Mouse (Mus musculus) liver, embryonic 16.5 days (tissue): ENCODE results near the gene Rab30. TPM values are rescaled to one million over a fixed set of nuclear protein-coding genes. Genes with fewer than 3 reads are reported as not detected.

Source experiments
- ATAC-seq: fragments of 200-750 bp; cut with Nextera tagmentation; 2 replicates; pipeline ENCODE4 v1.8.0; 2017; ENCODE audit warnings: low read depth, mild to moderate bottlenecking, moderate number of reproducible peaks, moderate library complexity
- H3K27ac ChIP-seq: fragments of 300-500 bp; sonication (generic); 2 replicates; pipeline ENCODE4 v1.5.1; 2014; ENCODE audit warnings: mild to moderate bottlenecking, low read length
- H3K27me3 ChIP-seq: fragments of 300-500 bp; sonication (generic); 2 replicates; pipeline ENCODE4 v1.6.1; 2014; ENCODE audit warnings: low read depth, low read length, mixed read lengths; ENCODE audit not compliant: control insufficient read depth, insufficient read depth
- H3K36me3 ChIP-seq: fragments of 300-500 bp; sonication (generic); 2 replicates; pipeline ENCODE4 v1.6.1; 2014; ENCODE audit warnings: mild to moderate bottlenecking; ENCODE audit not compliant: control insufficient read depth, insufficient read depth
- H3K4me1 ChIP-seq: fragments of 300-500 bp; sonication (generic); 2 replicates; pipeline ENCODE4 v1.6.1; 2014; ENCODE audit warnings: low read depth, low read length, mixed read lengths; ENCODE audit not compliant: control insufficient read depth
- H3K4me2 ChIP-seq: fragments of 300-500 bp; sonication (generic); 2 replicates; pipeline ENCODE4 v1.6.1; 2014; ENCODE audit warnings: low read depth, low read length, mixed read lengths
- H3K4me3 ChIP-seq: fragments of 300-500 bp; sonication (generic); 2 replicates; pipeline ENCODE4 v1.5.1; 2014; ENCODE audit warnings: low read depth, mild to moderate bottlenecking, low read length
- H3K9ac ChIP-seq: fragments of 300-500 bp; sonication (generic); 2 replicates; pipeline ENCODE4 v1.6.1; 2014; ENCODE audit warnings: low read depth, low read length
- H3K9me3 ChIP-seq: fragments of 300-500 bp; sonication (generic); replicated peaks from 2 replicates; pipeline ENCODE4 v1.6.1; 2016; ENCODE audit warnings: low read length; ENCODE audit not compliant: control insufficient read depth
- WGBS: fragments of 180-500 bp; shearing (Covaris S2); extraction: QIAGEN DNeasy Blood & Tissue Kit; methylation state at CpG from one replicate; pipeline ENCODE4 v1.1.7; 2014; ENCODE audit not compliant: insufficient replicate concordance; 5-methylcytosine and 5-hydroxymethylcytosine counted together
- polyA plus RNA-seq: library from polyadenylated mRNA; unstranded; fragments of >200 nt; fragmentation: Nextera tagmentation; extraction: Ambion mirVana; gene quantifications from 2 replicates; pipeline ENCODE4 v1.2.1, GENCODE M21; 2015

Gene Rab30
- 5.3 and 5.6 TPM in 2 replicates for polyA plus RNA-seq

DNA sequence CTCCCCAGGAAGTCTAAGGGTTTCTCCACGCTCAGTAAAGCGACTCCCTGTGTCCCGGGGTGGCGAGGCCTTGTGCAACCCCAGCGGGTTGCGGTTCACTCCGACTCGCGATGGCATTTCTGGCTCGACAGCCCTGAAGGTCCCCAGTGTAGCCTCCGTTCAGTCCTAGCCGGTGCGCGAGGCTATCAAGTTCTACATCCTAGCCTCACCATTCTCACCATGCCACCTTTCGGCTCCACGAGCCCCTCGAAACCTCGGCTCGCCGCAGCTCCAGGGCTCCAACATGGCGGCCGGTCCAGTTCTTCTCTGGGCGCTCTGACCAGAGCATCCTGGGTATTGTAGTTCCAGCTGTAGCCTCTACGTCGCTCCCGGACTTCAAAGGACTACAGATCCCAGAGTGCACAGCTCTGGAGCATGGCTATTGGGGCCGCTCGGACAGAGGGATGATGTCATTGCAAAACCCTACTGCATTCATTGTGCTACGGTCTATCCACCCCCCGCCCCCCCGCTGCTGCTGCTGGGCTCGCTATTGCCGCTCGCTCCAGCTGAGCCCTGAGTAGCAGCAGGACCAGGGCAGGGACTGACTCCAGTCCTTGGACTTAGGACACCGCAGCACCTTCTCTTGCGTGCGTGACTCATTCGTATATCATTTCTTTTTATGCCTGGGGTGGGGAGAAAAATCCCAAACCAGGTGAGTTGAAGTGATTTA lies at the start of gene Rab30:
TSS of gene Rab30 (plus strand) at position 452 of the 709 bp plus-strand sequence.
- under 1% methylated on average over 37 of the region's 38 CpGs for WGBS
- peak within 1 kb of the TSS; percentile 90 for H3K4me2 ChIP-seq
- no peaks in the 10 kb centered on the region for H3K9me3 ChIP-seq
- ATAC-seq: peak; percentile 99
- no peaks in the 10 kb centered on the region for H3K27me3 ChIP-seq
- H3K9ac ChIP-seq: peak within 1 kb of the TSS; percentile 87
- peak within 1 kb of the TSS; percentile 78 for H3K4me3 ChIP-seq
- peaks cover 26% of the 10 kb centered on the region for H3K4me1 ChIP-seq
- peak within 1 kb of the TSS; percentile 82 for H3K27ac ChIP-seq
- peaks cover 14% of the 10 kb centered on the region for H3K36me3 ChIP-seq

DNA sequence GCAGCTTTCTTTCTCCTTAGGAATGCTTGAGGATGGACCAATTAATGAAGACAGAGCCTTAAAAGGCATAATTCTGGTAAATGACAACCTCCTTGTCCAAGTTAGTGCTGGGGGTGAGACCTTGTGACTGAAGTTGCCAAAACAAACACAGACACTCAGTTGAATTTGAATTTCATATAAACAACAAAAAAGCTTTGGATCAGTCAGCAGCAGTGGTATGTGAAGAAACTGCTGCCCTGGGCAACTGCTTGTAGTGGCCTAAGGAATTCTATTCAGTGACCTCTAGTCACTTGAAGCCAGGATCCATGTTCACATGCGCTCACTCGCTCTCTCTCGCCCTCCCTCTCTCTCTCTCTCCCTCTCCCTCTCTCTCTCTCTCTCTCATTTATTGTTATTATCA lies 45.0 kb upstream of the Rab30 start:
- no peak for ATAC-seq
- Histone ChIP-seq H3K27ac (no peak overlapping the region), H3K4me1 (no peaks in the 10 kb centered on the region), H3K4me3 (no peak overlapping the region), H3K36me3 (no peaks in the 10 kb centered on the region), H3K27me3 (no peaks in the 10 kb centered on the region), H3K4me2 (no peak overlapping the region), H3K9me3 (no peaks in the 10 kb centered on the region), H3K9ac (no peak overlapping the region)
- 87% methylated on average over 3 of the region's 3 CpGs for WGBS

DNA sequence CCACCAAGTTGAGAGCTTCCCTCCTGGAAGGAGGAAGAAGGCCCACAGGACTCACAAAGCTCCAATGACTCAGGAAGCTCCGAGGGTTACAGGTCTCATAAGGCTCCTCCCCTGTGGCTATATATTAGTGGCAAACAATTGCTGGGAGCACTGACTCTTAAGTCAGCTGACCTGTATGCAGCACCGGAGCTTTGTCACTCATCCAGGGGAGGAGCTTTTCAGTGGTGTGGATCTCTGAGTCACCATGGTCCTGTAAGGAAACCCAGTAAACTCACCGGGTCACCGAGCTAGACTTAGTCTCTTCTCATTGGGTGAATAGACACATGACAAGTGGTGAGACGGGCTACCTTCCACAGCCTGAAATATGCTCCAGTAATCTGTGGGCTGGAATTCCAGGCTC lies 42.6 kb upstream of the Rab30 start:
- H3K27me3 ChIP-seq: no peaks in the 10 kb centered on the region
- no peak for ATAC-seq
- no peaks in the 10 kb centered on the region for H3K36me3 ChIP-seq
- H3K9ac ChIP-seq: no peak overlapping the region
- H3K9me3 ChIP-seq: no peaks in the 10 kb centered on the region
- no peak overlapping the region for H3K4me3 ChIP-seq
- 39% methylated on average over 5 of the region's 5 CpGs for WGBS
- no peak overlapping the region for H3K4me2 ChIP-seq
- H3K27ac ChIP-seq: no peak overlapping the region
- no peaks in the 10 kb centered on the region for H3K4me1 ChIP-seq

DNA sequence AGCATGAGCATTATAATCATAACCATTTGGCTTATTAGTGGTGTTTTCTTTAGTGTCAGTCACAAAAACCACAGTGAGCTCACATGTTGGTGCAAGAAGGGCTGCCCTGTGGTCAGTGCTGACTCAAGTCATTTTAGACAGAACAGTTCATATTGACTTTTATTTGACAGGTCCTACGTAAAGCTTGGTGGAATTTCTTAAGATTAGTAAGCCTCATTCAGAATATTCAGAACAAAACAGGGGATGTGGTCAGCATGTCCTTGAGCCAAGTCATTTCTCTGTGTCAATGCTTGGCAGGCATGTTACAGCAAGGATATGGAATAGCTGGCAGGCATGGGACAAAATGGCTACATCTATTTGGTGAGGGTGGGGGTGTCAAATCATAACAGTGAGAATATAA lies 37.7 kb upstream of the Rab30 start:
- 59% methylated on average over 1 of the region's 1 CpGs for WGBS
- no peak overlapping the region for H3K4me3 ChIP-seq
- no peak for ATAC-seq
- H3K9ac ChIP-seq: no peak overlapping the region
- no peaks in the 10 kb centered on the region for H3K4me1 ChIP-seq
- H3K27me3 ChIP-seq: no peaks in the 10 kb centered on the region
- H3K36me3 ChIP-seq: no peaks in the 10 kb centered on the region
- H3K27ac ChIP-seq: no peak overlapping the region
- no peaks in the 10 kb centered on the region for H3K9me3 ChIP-seq
- H3K4me2 ChIP-seq: no peak overlapping the region

DNA sequence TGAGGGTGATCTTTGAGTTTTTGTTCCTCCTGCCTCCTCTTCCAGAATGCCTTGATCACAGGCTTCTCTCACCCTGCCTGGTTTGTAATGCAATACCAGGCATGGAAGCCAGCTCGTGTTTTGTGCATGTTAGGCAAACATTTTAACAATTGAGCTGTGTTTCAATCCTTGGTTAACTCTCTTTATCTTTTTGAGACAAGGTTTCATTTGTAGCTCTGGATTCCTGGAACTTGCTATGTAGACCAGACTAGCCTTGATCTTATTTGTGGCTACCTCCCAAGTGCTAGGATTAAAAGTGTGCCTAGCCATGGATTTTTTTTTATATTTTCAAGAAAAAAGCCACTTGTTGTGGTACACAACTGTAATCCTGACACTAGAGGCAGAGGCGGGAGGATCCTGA lies 35.9 kb upstream of the Rab30 start:
- no peak for ATAC-seq
- H3K4me2 ChIP-seq: no peak overlapping the region
- no peak overlapping the region for H3K27ac ChIP-seq
- WGBS: 50% methylated on average over 2 of the region's 2 CpGs
- no peaks in the 10 kb centered on the region for H3K9me3 ChIP-seq
- no peak overlapping the region for H3K9ac ChIP-seq
- H3K27me3 ChIP-seq: no peaks in the 10 kb centered on the region
- H3K36me3 ChIP-seq: no peaks in the 10 kb centered on the region
- no peak overlapping the region for H3K4me3 ChIP-seq
- no peaks in the 10 kb centered on the region for H3K4me1 ChIP-seq

DNA sequence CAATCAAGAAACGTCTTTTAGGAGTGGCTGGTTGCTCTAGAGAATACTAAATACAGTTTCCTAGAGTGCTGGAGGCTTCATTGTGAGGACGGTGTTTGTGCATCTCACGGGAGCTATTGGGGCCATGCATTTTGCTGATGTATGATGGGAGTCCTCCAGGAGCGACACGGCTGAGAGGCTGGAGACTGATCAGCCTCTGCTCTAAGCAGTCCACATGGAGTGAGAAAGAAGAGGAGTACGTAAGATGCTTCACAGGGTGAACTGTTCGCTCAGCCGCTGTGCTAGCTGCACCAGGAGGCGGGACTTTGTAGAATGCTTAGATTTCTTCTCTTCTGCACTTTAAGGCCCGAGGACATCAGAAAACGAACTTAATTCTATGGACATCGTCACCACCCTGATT lies 34.7 kb upstream of the Rab30 start:
- Histone ChIP-seq H3K9me3 (no peaks in the 10 kb centered on the region), H3K36me3 (no peaks in the 10 kb centered on the region), H3K27ac (no peak overlapping the region), H3K9ac (no peak overlapping the region), H3K27me3 (no peaks in the 10 kb centered on the region), H3K4me2 (no peak overlapping the region), H3K4me1 (no peaks in the 10 kb centered on the region), H3K4me3 (no peak overlapping the region)
- WGBS: 64% methylated on average over 12 of the region's 12 CpGs
- ATAC-seq: no peak

DNA sequence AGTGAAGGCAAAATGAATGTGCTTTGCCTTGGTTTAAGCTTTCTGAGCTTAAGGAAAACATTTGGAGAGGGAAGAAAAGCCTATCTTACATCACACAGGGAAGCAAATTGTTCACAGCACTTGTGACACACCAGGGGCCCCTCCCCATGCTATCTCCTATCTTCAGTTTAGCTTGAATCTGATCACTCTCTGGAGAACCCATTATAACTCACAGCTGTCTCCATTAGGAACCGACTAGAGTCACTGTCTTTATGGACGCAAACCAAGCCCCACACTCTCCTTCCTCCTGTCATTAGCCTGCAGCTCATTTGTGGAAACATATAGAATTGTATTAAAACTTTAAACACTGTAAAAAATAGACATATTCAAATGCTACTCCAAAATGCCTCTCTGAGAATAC lies 31.8 kb upstream of the Rab30 start:
- ATAC-seq: no peak
- Histone ChIP-seq H3K9ac (no peak overlapping the region), H3K27me3 (no peaks in the 10 kb centered on the region), H3K9me3 (no peaks in the 10 kb centered on the region), H3K27ac (no peak overlapping the region), H3K4me2 (no peak overlapping the region), H3K4me3 (no peak overlapping the region), H3K36me3 (no peaks in the 10 kb centered on the region), H3K4me1 (no peaks in the 10 kb centered on the region)
- WGBS: 43% methylated on average over 2 of the region's 2 CpGs

DNA sequence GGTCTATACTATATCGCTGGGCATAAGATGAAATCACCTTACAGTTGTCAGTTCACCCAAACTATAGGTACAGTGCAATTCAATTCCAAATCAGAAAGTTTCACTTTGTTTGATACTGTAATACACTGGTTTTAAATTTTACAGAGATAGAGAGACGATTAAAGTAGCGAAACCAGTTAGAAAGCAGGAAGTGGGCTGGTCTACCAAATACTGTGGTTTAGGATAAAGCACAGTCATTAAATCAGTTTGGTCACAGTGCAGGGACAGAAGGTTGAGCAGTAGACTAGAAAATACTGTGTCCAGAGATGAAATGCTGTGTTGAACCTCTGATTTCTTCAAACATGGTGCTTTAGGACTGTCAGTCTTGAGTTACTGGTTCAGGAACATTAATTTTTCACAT lies 29.8 kb upstream of the Rab30 start:
- Histone ChIP-seq H3K4me1 (no peaks in the 10 kb centered on the region), H3K9me3 (no peaks in the 10 kb centered on the region), H3K4me3 (no peak overlapping the region), H3K9ac (no peak overlapping the region), H3K4me2 (no peak overlapping the region), H3K27ac (no peak overlapping the region), H3K36me3 (no peaks in the 10 kb centered on the region), H3K27me3 (no peaks in the 10 kb centered on the region)
- ATAC-seq: no peak
- 33% methylated on average over 3 of the region's 3 CpGs for WGBS

DNA sequence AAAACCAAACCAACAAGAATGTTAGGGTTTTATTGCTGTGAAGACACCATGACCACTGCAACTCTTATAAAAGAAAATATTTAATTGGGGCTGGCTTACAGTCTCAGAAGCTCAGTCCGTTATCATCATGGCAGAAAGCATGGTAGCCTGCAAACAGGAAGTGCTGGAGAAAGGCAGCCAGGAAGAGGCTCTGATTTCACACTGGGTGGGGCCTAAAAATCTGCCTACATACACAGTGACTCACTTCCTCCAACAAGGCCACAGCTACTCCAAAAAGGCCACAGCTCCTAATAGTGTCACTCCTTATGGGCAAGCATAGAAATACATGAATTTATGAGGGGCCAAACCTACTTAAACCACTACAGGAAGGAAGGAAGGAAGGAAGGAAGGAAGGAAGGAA lies 26.3 kb upstream of the Rab30 start:
- 38% methylated on average over 1 of the region's 1 CpGs for WGBS
- Histone ChIP-seq H3K36me3 (no peaks in the 10 kb centered on the region), H3K27me3 (no peaks in the 10 kb centered on the region), H3K27ac (no peak overlapping the region), H3K4me3 (no peak overlapping the region), H3K9me3 (no peaks in the 10 kb centered on the region), H3K4me2 (no peak overlapping the region), H3K9ac (no peak overlapping the region), H3K4me1 (no peaks in the 10 kb centered on the region)
- ATAC-seq: no peak
